Mouse (Mus musculus): ENCODE data around the gene Jag2.

Gene Jag2

DNA sequence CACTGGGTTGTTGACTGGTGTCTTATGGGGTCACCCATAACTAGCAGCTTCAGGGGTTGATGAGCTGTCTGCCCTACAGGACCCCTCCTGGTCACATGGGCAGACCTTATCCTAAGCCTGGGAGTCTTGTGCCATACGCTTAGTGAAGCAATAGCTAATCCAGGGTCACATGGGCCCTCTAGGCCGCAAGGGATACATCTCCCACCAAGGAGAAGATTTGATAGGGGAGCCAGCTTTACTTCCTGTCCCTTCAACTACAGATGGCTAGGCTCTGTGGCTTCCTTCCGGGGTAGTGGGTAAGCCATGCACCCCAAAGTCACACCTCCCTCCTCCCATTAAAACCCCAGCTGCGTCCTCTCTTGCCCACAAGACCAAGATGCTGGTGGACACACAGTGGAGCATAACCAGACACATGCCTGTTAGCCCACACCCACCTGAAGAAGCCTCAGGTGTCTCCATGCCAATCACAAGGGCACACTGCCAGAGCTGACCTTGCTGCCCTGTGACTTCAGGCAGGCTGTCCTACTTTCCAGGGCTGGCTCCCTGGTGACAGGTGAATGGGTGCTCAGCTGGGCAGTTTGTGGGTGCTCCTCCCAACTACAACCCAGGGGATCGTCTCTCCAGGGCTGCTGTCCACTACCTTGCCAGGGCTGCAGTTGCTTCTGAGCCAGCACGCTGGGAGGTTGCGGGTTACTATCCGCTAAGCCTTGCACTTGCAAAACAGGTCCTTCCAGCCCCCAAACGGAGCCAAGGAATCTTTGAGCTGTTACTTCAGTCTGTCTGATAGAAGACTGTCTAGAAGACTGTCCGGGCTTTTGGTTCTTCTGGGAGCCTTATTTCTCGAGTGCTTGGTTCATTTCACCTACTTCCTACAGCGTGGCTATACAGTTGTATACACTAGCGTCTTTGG lies 61.1 kb downstream of the Jag2 start, which contains the start of gene Gpr132:
Gene Gpr132, minus strand, starts transcription at position 51 of the 910 bp plus-strand sequence.
- peak in 1 of 2 experiments; percentile 39 for DNase-seq (ENCODE audit: low spot score in 2 of 2)

DNA sequence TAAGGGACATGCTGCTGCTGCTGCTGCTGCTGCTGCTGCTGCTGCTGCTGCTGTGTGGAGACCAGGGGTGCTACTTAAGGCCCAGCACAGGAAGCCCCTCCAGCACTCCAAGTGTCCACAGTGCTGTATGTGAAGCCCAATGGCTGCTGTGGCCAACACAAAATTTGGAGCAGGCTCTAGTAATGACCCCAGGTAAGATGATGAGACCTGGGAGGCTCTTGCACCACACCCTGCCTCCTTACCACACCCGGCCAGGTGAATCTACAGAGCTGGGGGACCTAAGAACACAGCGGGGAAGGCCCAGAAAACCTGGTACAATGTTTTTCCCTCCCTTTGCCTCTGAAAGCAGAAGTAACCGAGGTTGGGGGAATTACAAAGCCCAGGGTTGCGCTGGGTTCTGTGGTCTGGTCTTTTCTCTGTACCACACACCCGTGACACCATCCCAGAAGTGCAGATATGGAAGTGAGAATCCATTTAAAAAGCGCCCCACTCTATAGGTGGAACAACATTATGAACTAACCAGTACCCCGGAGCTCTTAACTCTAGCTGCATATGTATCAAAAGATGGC lies 62.4 kb downstream of the Jag2 start:
- DNase-seq (ENCODE audit: low spot score in 2 of 2) = peak in 1 of 2 experiments; percentile 25

DNA sequence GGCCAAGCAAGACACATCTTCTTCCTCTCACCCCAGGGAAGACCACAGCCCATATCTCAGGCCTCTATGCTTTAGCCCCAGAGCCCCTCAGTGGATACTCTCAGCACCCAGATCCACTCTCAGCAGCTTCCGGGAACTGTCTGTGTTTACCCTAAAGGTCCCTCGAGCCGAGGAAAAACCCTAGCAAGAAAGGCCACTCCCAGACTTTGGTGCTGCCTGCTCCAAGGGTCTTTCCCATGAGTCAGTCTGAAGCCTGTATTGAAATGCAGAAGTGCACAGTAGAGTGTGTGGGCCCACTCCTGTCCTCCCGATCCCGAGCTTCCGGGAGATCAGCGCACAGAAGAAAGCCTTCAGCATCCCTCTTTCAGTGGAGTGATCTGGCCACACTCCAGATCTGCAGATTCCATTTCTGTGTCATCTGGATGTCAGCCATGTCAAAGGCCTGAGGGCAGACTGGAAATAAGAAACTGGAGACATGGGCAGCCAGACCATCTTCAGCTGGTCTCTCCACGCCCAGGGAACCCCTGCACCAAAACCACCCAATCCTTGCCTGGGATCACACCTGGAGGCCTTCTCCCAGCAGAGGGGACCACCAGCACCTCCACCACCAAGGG lies 63.0 kb downstream of the Jag2 start:
- DNase-seq (ENCODE audit: low spot score in 2 of 2) = peak in 1 of 2 experiments; percentile 16

- DNase-seq (ENCODE audit: low spot score in 2 of 2) = no peak
These were observed 64.8 kb downstream of the Jag2 start for GRCm38 (mm10) chr12:112864804-112865203.

DNA sequence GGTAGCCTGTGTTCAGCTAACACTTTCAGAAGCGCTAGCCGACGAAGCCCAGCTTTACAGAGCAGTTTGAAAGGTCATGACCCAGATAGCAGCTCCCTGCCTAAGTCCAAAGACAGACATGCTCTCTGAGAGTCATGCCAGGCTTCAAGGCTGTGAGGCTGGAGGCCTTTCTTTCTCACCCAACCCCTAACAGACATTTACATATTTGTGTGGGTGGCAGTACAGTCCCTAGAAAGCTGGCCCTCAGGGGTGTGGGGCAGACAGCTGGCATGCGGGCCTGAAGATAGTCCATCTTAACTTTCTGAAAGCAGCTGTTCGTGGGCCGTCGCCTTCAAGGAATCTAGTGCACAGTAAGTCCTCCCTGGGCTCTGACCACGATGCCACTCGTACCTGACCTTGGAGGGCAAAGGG lies 67.7 kb downstream of the Jag2 start:
- DNase-seq (ENCODE audit: low spot score in 2 of 2) = peak in 1 of 2 experiments; percentile 33

DNA sequence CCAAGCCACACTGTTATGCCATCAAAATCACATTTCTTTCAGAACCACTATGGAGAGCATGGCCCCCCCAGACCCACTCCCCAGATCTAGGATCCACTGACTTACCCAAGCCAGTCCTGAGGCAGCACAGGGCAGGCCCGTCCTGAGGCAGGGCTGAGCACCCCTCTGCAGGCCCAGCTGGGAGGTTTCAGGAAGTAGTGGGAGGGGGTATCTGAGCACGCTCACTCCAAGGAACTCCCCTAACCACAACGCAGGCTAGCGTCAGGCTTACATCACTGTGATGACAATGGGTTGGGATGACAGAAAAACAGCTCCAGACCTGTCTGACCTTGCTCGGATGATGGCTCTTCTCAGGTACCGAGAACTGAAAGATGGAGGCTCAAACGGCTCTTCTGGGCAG lies 68.8 kb downstream of the Jag2 start:
- peak in 1 of 2 experiments; percentile 45 for DNase-seq (ENCODE audit: low spot score in 2 of 2)

DNA sequence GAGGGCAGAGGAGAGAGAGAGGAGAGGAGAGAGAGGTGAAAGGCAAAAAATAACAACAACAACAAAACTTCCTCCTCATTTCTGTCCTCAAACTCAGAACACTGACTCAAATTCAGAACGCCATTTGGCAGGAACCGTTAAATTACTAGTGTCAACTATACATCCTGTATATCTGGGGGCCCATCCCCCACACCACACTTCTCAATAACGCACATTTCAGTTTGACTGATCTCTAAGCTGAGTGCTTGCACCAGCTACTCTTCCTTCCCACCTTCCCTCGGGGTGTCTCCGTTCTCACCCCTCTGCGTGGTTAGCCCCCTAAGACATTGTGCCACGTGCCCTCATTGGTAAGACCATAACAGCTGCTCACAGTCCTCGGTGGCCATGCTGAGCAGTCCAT lies 69.6 kb downstream of the Jag2 start:
- DNase-seq (ENCODE audit: low spot score in 2 of 2) = peak in 1 of 2 experiments; percentile 75

DNA sequence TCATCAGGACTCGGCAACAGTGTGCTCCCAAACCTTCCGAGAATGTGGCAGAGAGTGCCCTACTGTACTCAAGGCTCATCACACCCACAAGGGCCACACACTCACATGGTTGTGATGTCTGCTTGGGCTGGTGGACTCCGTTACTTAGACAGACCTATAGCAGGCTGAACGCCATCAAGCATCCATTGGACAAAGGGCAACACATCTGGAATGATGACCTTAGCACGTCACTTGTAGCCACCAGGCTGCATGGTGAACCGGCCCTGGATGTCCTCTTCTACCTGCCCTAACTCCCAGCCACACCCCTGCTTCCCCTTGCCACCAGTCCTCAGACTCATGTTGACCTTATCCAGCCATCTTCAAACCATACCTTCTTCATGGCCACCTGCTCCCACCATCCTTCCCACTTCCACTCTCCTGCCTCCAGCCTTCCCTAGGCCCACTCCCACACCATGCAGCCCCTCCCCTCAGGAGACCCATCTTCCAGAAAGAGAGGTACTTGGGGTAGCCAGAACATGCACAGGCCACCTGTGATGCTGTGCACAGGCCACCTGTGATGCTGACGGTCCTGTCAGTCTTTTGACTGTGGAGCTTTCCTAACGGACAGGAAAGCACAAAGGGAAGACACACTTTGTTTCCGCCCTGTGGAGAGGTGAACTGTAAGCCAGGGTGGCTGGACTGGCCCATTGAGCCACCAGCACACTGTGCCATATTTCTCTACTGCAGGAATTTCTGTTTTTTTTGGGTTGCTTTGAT lies 70.8 kb downstream of the Jag2 start:
- peak in 1 of 2 experiments; percentile 12 for DNase-seq (ENCODE audit: low spot score in 2 of 2)
